ENCODE assay signal across 14 mouse cellular contexts in genomic region chr12:4546491-4546890, GRCm38 (mm10). TPM values are rescaled to one million over a fixed set of nuclear protein-coding genes. Genes with fewer than 3 reads are reported as not detected.
DNase-seq lines count a peak whose midpoint lies in the region; ATAC-seq and TF ChIP-seq lines count a peak whose summit lies in the region.
"Had no signal": no experiment of that assay in that cellular context is flagged by ENCODE, and none has a peak within 500 bp of the region (broad histone marks: within the 10 kb centered on the region; RNA-seq: fewer than 3 reads in every experiment).

No protein-coding gene starts in this region.

- H3K4me1 ChIP-seq in lung, embryonic 14.5 days (ENCODE audit: insufficient read depth): no peaks in the 10 kb centered on the region
- 0 out of 2 replicates have a peak, but pooled peaks cover 2% of the 10 kb centered on the region for H3K4me1 ChIP-seq in heart, postnatal 0 days (ENCODE audit: control insufficient read depth, insufficient read depth)
- peaks cover 9% of the 10 kb centered on the region; the same call in 1 of the 2 replicates for H3K4me1 ChIP-seq in hindbrain, embryonic 13.5 days (replicated peaks)

- ATAC-seq in lung, embryonic 14.5 days (ENCODE audit: insufficient read depth): peak; percentile 66; the same call in 1 of the 2 replicates
- ATAC-seq in heart, postnatal 0 days (ENCODE audit: insufficient read depth, low read depth): peak; percentile 30; the same call in 1 of the 2 replicates
- ATAC-seq in CD4-positive, CD25-positive, alpha-beta regulatory T cell, adult 4 months: no peak
- ATAC-seq in hindbrain, embryonic 13.5 days (ENCODE audit: low FRiP score): no peak

- no peaks in the 10 kb centered on the region for H3K9me3 ChIP-seq in lung, embryonic 14.5 days (ENCODE audit: low read depth, low read length)
- no peaks in the 10 kb centered on the region for H3K9me3 ChIP-seq in heart, postnatal 0 days (replicated peaks; ENCODE audit: control insufficient read depth, low read length)
- no peaks in the 10 kb centered on the region for H3K9me3 ChIP-seq in hindbrain, embryonic 13.5 days

- no peak for TF ChIP-seq EP300 in heart, postnatal 0 days (IDR thresholded peaks at IDR 0.05; ENCODE audit: low read depth)

- 22% methylated on average over 5 of the region's 5 CpGs for WGBS in lung, embryonic 14.5 days
- WGBS in heart, postnatal 0 days: 30% methylated on average over 5 of the region's 5 CpGs
- 70% methylated on average over 5 of the region's 5 CpGs for WGBS in hindbrain, embryonic 13.5 days

- no peak overlapping the region for H3K4me3 ChIP-seq in lung, embryonic 14.5 days (ENCODE audit: low read depth, low read length)
- no peak overlapping the region for H3K4me3 ChIP-seq in gastrocnemius, adult 2 months
- no peak overlapping the region for H3K4me3 ChIP-seq in heart, postnatal 0 days (ENCODE audit: low read depth, low read length)
- no peak overlapping the region for H3K4me3 ChIP-seq in hindbrain, embryonic 13.5 days

- TF ChIP-seq CTCF in lung, embryonic 14.5 days (IDR thresholded peaks at IDR 0.05; ENCODE audit: low read depth): no peak
- no peak for TF ChIP-seq CTCF in gastrocnemius, adult 2 months (IDR thresholded peaks at IDR 0.05)
- no peak for TF ChIP-seq CTCF in heart, postnatal 0 days (IDR thresholded peaks at IDR 0.05; ENCODE audit: low read depth)

- peak; percentile 85 for DNase-seq in lung, embryonic 14.5 days
- no peak for DNase-seq in lung, postnatal 25 days (ENCODE audit: low spot score)
- peak; percentile 78 for DNase-seq in gastrocnemius, adult 2 months
- DNase-seq in heart, postnatal 0 days (ENCODE audit: low spot score): no peak
- DNase-seq in lung, postnatal 4 days: peak; percentile 50 to 82
- DNase-seq: adrenal gland, postnatal 10 days; cerebellum, adult 2 months had no signal

- intact Hi-C loops in gastrocnemius, adult 2 months (cut with DNase I): loop anchor here (2.0 to 10.0 kb wide), 3 partner anchors 20 to 439 kb away; no protein-coding TSS in a partner anchor

- H3K4me2 ChIP-seq in lung, embryonic 14.5 days: no peak overlapping the region
- no peak overlapping the region for H3K4me2 ChIP-seq in heart, postnatal 0 days (ENCODE audit: low read depth, low read length)
- H3K4me2 ChIP-seq in hindbrain, embryonic 13.5 days: no peak overlapping the region

- H3K36me3 ChIP-seq in lung, embryonic 14.5 days (ENCODE audit: insufficient read depth): no peaks in the 10 kb centered on the region
- no peaks in the 10 kb centered on the region for H3K36me3 ChIP-seq in heart, postnatal 0 days (replicated peaks; ENCODE audit: control insufficient read depth, insufficient read depth, low read length)
- no peaks in the 10 kb centered on the region for H3K36me3 ChIP-seq in hindbrain, embryonic 13.5 days

- H3K9ac ChIP-seq in lung, embryonic 14.5 days: no peak overlapping the region
- H3K9ac ChIP-seq in heart, postnatal 0 days (replicated peaks; ENCODE audit: low read depth, low read length): no peak overlapping the region
- no peak overlapping the region for H3K9ac ChIP-seq in hindbrain, embryonic 13.5 days

- H3K27ac ChIP-seq in lung, embryonic 14.5 days (ENCODE audit: low read depth): no peak overlapping the region
- H3K27ac ChIP-seq in gastrocnemius, adult 2 months: peak overlapping the region; percentile 5; the same call in 1 of the 2 replicates
- no peak overlapping the region for H3K27ac ChIP-seq in heart, postnatal 0 days (ENCODE audit: low read depth)
- no peak overlapping the region for H3K27ac ChIP-seq in hindbrain, embryonic 13.5 days

- H3K27me3 ChIP-seq in lung, embryonic 14.5 days (ENCODE audit: insufficient read depth, low read length): no peaks in the 10 kb centered on the region
- H3K27me3 ChIP-seq in heart, postnatal 0 days (ENCODE audit: control insufficient read depth, insufficient read depth, low read length): 0 out of 2 replicates have a peak, but pooled peaks cover 2% of the 10 kb centered on the region
- H3K27me3 ChIP-seq in hindbrain, embryonic 13.5 days: peaks cover 4% of the 10 kb centered on the region; the same call in 1 of the 2 replicates

RNA-seq across cellular contexts. Expression of gene Itsn2, which starts 45.9 kb away (rescaled TPM):
- 42.7 and 45.9 TPM in 2 replicates for polyA plus RNA-seq in lung, embryonic 14.5 days (2014; fragmentation: Nextera tagmentation; extraction: Ambion mirVana)
- 10 to 100 TPM; 22.8 to 27.0 TPM for total RNA-seq in gastrocnemius, adult 2 months (2021)
- total RNA-seq in heart, postnatal 0 days (2014; rRNA removed; ENCODE audit: low replicate concordance): 39.7 and 44.3 TPM in 2 replicates
- polyA plus RNA-seq in heart, postnatal 0 days (2015; fragmentation: Nextera tagmentation; extraction: Ambion mirVana): 19.6 and 22.7 TPM in 2 replicates
- 10 to 100 TPM; 57.4 to 59.2 TPM for polyA plus RNA-seq in CD4-positive, CD25-positive, alpha-beta regulatory T cell, adult 4 months (2017; shearing (Covaris generic))
- 16.2 and 16.6 TPM in 2 replicates for polyA plus RNA-seq in hindbrain, embryonic 13.5 days (2015; fragmentation: Nextera tagmentation; extraction: Ambion mirVana)

RNA-seq across cellular contexts. Expression of gene Gm3625, which starts 46.2 kb away (rescaled TPM):
- not detected in 2 replicates for polyA plus RNA-seq in lung, embryonic 14.5 days (2014; fragmentation: Nextera tagmentation; extraction: Ambion mirVana)
- total RNA-seq in gastrocnemius, adult 2 months (2021): not detected
- total RNA-seq in heart, postnatal 0 days (2014; rRNA removed; ENCODE audit: low replicate concordance): not detected in 2 replicates
- polyA plus RNA-seq in heart, postnatal 0 days (2015; fragmentation: Nextera tagmentation; extraction: Ambion mirVana): not detected in 2 replicates
- not detected for polyA plus RNA-seq in CD4-positive, CD25-positive, alpha-beta regulatory T cell, adult 4 months (2017; shearing (Covaris generic))
- not detected in 2 replicates for polyA plus RNA-seq in hindbrain, embryonic 13.5 days (2015; fragmentation: Nextera tagmentation; extraction: Ambion mirVana)
- total RNA-seq: adrenal gland, postnatal 10 days; gastrocnemius, adult 8-10 months; left cerebral cortex, postnatal 25 days; MEL; neutrophil, adult 5-6 weeks had no signal
- polyA plus RNA-seq: cerebellum, adult 2 months; urinary bladder, adult 2 months had no signal

Comparison
In these comparisons a context has a peak if more than half of its experiments do, and no peak if none do; other contexts are left out.
1. DNase-seq: peak in lung, embryonic 14.5 days (single experiment), gastrocnemius, adult 2 months (single experiment) and lung, postnatal 4 days (2 of 2); none in lung, postnatal 25 days (single experiment) and heart, postnatal 0 days (single experiment).
2. ATAC-seq: peak in lung, embryonic 14.5 days (single experiment) and heart, postnatal 0 days (single experiment); none in CD4-positive, CD25-positive, alpha-beta regulatory T cell, adult 4 months (single experiment) and hindbrain, embryonic 13.5 days (single experiment).